Comparison of ENCODE assay signal across 20 mouse cellular contexts in the genomic region with DNA sequence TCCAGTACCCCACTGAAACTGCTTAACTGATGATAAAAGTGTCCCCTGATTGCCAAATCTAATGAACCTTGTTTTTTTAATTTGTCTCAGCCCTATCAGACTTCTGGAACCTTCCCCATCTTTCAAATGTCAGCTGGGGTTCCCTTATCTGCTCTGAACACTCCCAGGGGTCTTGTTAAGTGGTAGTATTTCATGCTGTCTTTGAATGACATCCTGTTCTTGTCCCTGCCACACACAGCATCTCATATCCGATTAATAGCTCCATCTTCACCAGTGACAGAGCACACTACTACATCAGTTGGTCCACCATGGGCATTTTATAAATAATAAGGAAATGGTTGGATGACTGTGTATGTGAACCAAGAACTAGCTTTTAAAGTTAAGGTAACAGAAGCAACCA. TPM values are rescaled to one million over a fixed set of nuclear protein-coding genes. Genes with fewer than 3 reads are reported as not detected.
DNase-seq lines count a peak whose midpoint lies in the region; ATAC-seq and TF ChIP-seq lines count a peak whose summit lies in the region.
"Had no signal": no experiment of that assay in that cellular context is flagged by ENCODE, and none has a peak within 500 bp of the region (broad histone marks: within the 10 kb centered on the region; RNA-seq: fewer than 3 reads in every experiment).

No protein-coding gene starts in this region.

- TF ChIP-seq CTCF in gastrocnemius, adult 2 months (IDR thresholded peaks at IDR 0.05): no peak
- no peak for TF ChIP-seq CTCF in liver, postnatal 0 days (IDR thresholded peaks at IDR 0.05; ENCODE audit: low read depth)

- H3K4me3 ChIP-seq in gastrocnemius, adult 2 months: no peak overlapping the region
- H3K4me3 ChIP-seq in liver, embryonic 12.5 days: no peak overlapping the region
- no peak overlapping the region for H3K4me3 ChIP-seq in liver, postnatal 0 days (ENCODE audit: low read depth, low read length)
- no peak overlapping the region for H3K4me3 ChIP-seq in midbrain, embryonic 11.5 days (ENCODE audit: low read depth, low read length)
- H3K4me3 ChIP-seq in midbrain, embryonic 15.5 days: no peak overlapping the region
- H3K4me3 ChIP-seq: embryonic facial prominence, embryonic 12.5 days; forebrain, embryonic 15.5 days; hindbrain, embryonic 12.5 days had no signal

- no peak for TF ChIP-seq EP300 in liver, postnatal 0 days (IDR thresholded peaks at IDR 0.05; ENCODE audit: low read depth)

- peak; percentile 62; the same call in 1 of the 2 replicates for ATAC-seq in liver, embryonic 12.5 days
- ATAC-seq in liver, postnatal 0 days: no peak
- no peak for ATAC-seq in midbrain, embryonic 11.5 days (ENCODE audit: low FRiP score)
- ATAC-seq in midbrain, embryonic 15.5 days (replicated peaks): no peak
- ATAC-seq: CD4-positive, CD25-positive, alpha-beta regulatory T cell, adult 4 months; forebrain, embryonic 15.5 days had no signal

- no peaks in the 10 kb centered on the region for H3K9me3 ChIP-seq in liver, embryonic 12.5 days (replicated peaks)
- no peaks in the 10 kb centered on the region for H3K9me3 ChIP-seq in liver, postnatal 0 days (ENCODE audit: low read length)
- no peaks in the 10 kb centered on the region for H3K9me3 ChIP-seq in midbrain, embryonic 11.5 days (ENCODE audit: control insufficient read depth, low read length)
- no peaks in the 10 kb centered on the region for H3K9me3 ChIP-seq in midbrain, embryonic 15.5 days
- H3K9me3 ChIP-seq: embryonic facial prominence, embryonic 12.5 days; forebrain, embryonic 15.5 days; G1E; hindbrain, embryonic 12.5 days had no signal

- WGBS in liver, embryonic 12.5 days (ENCODE audit: insufficient replicate concordance): 11% methylated on average over 1 of the region's 1 CpGs
- 21% methylated on average over 1 of the region's 1 CpGs for WGBS in liver, postnatal 0 days (ENCODE audit: insufficient replicate concordance)
- WGBS in midbrain, embryonic 11.5 days: 76% methylated on average over 1 of the region's 1 CpGs
- 65% methylated on average over 1 of the region's 1 CpGs for WGBS in midbrain, embryonic 15.5 days

- H3K4me2 ChIP-seq in liver, embryonic 12.5 days: no peak overlapping the region
- H3K4me2 ChIP-seq in liver, postnatal 0 days (ENCODE audit: low read depth, low read length): no peak overlapping the region
- H3K4me2 ChIP-seq in midbrain, embryonic 11.5 days: no peak overlapping the region
- H3K4me2 ChIP-seq in midbrain, embryonic 15.5 days: no peak overlapping the region
- H3K4me2 ChIP-seq: embryonic facial prominence, embryonic 12.5 days; forebrain, embryonic 15.5 days; hindbrain, embryonic 12.5 days had no signal

- H3K27ac ChIP-seq in gastrocnemius, adult 2 months: peak overlapping the region; percentile 35; the same call in 1 of the 2 replicates
- H3K27ac ChIP-seq in liver, embryonic 12.5 days: no peak overlapping the region
- H3K27ac ChIP-seq in liver, postnatal 0 days (ENCODE audit: low read depth): no peak overlapping the region
- no peak overlapping the region for H3K27ac ChIP-seq in midbrain, embryonic 11.5 days (ENCODE audit: low read depth, low read length)
- H3K27ac ChIP-seq in midbrain, embryonic 15.5 days: no peak overlapping the region
- H3K27ac ChIP-seq: embryonic facial prominence, embryonic 12.5 days; forebrain, embryonic 15.5 days; hindbrain, embryonic 12.5 days had no signal

- intact Hi-C loops in gastrocnemius, adult 2 months (cut with DNase I): loop anchor here (5.0 kb wide), 1 partner anchor 422 kb away; no protein-coding TSS in a partner anchor
- intact Hi-C loops in gastrocnemius, postnatal 14 days (cut with DNase I; ENCODE audit: low total_unique reads): no loop called here
- intact Hi-C loops in left cerebral cortex, postnatal 36 days (cut with DNase I): no loop called here

- peaks cover 9% of the 10 kb centered on the region; the same call in 1 of the 2 replicates for H3K4me1 ChIP-seq in liver, embryonic 12.5 days
- H3K4me1 ChIP-seq in liver, postnatal 0 days (ENCODE audit: insufficient read depth): no peaks in the 10 kb centered on the region
- no peaks in the 10 kb centered on the region for H3K4me1 ChIP-seq in midbrain, embryonic 11.5 days (ENCODE audit: control insufficient read depth, insufficient read depth, low read length)
- H3K4me1 ChIP-seq in midbrain, embryonic 15.5 days: no peaks in the 10 kb centered on the region
- H3K4me1 ChIP-seq: forebrain, embryonic 15.5 days had no signal

- no peaks in the 10 kb centered on the region for H3K36me3 ChIP-seq in liver, embryonic 12.5 days
- H3K36me3 ChIP-seq in liver, postnatal 0 days (replicated peaks; ENCODE audit: insufficient read depth, low read length): no peaks in the 10 kb centered on the region
- H3K36me3 ChIP-seq in midbrain, embryonic 11.5 days (ENCODE audit: control insufficient read depth, insufficient read depth, low read length): no peaks in the 10 kb centered on the region
- no peaks in the 10 kb centered on the region for H3K36me3 ChIP-seq in midbrain, embryonic 15.5 days (replicated peaks)
- H3K36me3 ChIP-seq: embryonic facial prominence, embryonic 12.5 days; forebrain, embryonic 15.5 days; G1E; hindbrain, embryonic 12.5 days had no signal

- no peak for DNase-seq in gastrocnemius, adult 2 months
- no peak for DNase-seq in gastrocnemius, postnatal 14 days
- no peak for DNase-seq in liver, postnatal 0 days
- peak; percentile 64 for DNase-seq in midbrain, embryonic 11.5 days (ENCODE audit: low spot score, missing footprints)
- no peak for DNase-seq in left cerebral cortex, postnatal 36 days (ENCODE audit: low spot score in 2 of 2)
- DNase-seq: adrenal gland, postnatal 10 days; B cell, adult 2 months; cerebellum, adult 11 months; cerebellum, adult 8-10 months; cerebellum, postnatal 14 days; heart, postnatal 10 days; heart, postnatal 4 days had no signal

- no peak overlapping the region for H3K9ac ChIP-seq in liver, embryonic 12.5 days
- no peak overlapping the region for H3K9ac ChIP-seq in liver, postnatal 0 days (replicated peaks)
- no peak overlapping the region for H3K9ac ChIP-seq in midbrain, embryonic 11.5 days (ENCODE audit: low read length)
- H3K9ac ChIP-seq in midbrain, embryonic 15.5 days: no peak overlapping the region
- H3K9ac ChIP-seq: embryonic facial prominence, embryonic 12.5 days; forebrain, embryonic 15.5 days; hindbrain, embryonic 12.5 days had no signal

- H3K27me3 ChIP-seq in liver, embryonic 12.5 days (replicated peaks): no peaks in the 10 kb centered on the region
- H3K27me3 ChIP-seq in liver, postnatal 0 days (ENCODE audit: insufficient read depth, low read length): no peaks in the 10 kb centered on the region
- no peaks in the 10 kb centered on the region for H3K27me3 ChIP-seq in midbrain, embryonic 11.5 days (ENCODE audit: control insufficient read depth, insufficient read depth, low read length)
- no peaks in the 10 kb centered on the region for H3K27me3 ChIP-seq in midbrain, embryonic 15.5 days (replicated peaks)
- H3K27me3 ChIP-seq: embryonic facial prominence, embryonic 12.5 days; forebrain, embryonic 15.5 days; hindbrain, embryonic 12.5 days had no signal

RNA-seq across cellular contexts. Expression of a gene that starts 56.6 kb away (rescaled TPM):
- total RNA-seq in gastrocnemius, adult 2 months (2021): 1 to 10 TPM; 1.2 to 7.1 TPM
- total RNA-seq in gastrocnemius, postnatal 14 days (2021): 10 to 100 TPM in 1 of 2 experiments, 1 to 10 TPM in 1; 8.8 to 14.3 TPM
- polyA plus RNA-seq in liver, embryonic 12.5 days (2016; fragmentation: Nextera tagmentation; extraction: Ambion mirVana): 10.9 and 13.4 TPM in 2 replicates
- polyA plus RNA-seq in liver, postnatal 0 days (2015; fragmentation: Nextera tagmentation; extraction: Ambion mirVana): 1.0 and 1.6 TPM in 2 replicates
- polyA plus RNA-seq in midbrain, embryonic 11.5 days (2014; fragmentation: Nextera tagmentation; extraction: Ambion mirVana): 88.4 and 96.4 TPM in 2 replicates
- polyA plus RNA-seq in midbrain, embryonic 15.5 days (2015; fragmentation: Nextera tagmentation; extraction: Ambion mirVana): 32.0 and 46.6 TPM in 2 replicates
- total RNA-seq in left cerebral cortex, postnatal 36 days (2021): 1 to 10 TPM; 1.9 to 2.5 TPM
- total RNA-seq: granulocyte monocyte progenitor cell, adult 5-6 weeks had no signal
- polyA plus RNA-seq: G1E had no signal
